Mouse (Mus musculus): ENCODE measurements around the gene Cacnb4. TPM values are rescaled to one million over a fixed set of nuclear protein-coding genes. Genes with fewer than 3 reads are reported as not detected.

Gene Cacnb4
- polyA plus RNA-seq, 1 experiment: 0.06 TPM

- 91% methylated on average over 11 of the region's 11 CpGs for WGBS
- no peaks in the 10 kb centered on the region for H3K36me3 ChIP-seq (ENCODE audit: control insufficient read depth, insufficient read depth, low read length)
- no peak for TF ChIP-seq CTCF (IDR thresholded peaks at IDR 0.05; ENCODE audit: extremely low read depth, insufficient read depth, insufficient read length, insufficient replicate concordance)
- TF ChIP-seq POLR2A (IDR thresholded peaks at IDR 0.05; ENCODE audit: low read depth, low read length): no peak
- no peaks in the 10 kb centered on the region for H3K27me3 ChIP-seq (ENCODE audit: control insufficient read depth, insufficient read depth, low read length)
- H3K27ac ChIP-seq (ENCODE audit: insufficient read depth, low read length): no peak overlapping the region
- H3K4me1 ChIP-seq (ENCODE audit: control insufficient read depth, insufficient read depth, insufficient read length): peaks cover 6% of the 10 kb centered on the region; the same call in 1 of the 2 replicates
- no peak overlapping the region for H3K4me3 ChIP-seq (ENCODE audit: extremely low read depth, insufficient read depth, insufficient read length)
- DNase-seq (ENCODE audit: low read depth in 1 of 2, low spot score in 2 of 2): no peak
Observed at GRCm38 (mm10) chr2:52474570-52474969, 202.1 kb downstream of the Cacnb4 start.

- DNase-seq (ENCODE audit: low read depth in 1 of 2, low spot score in 2 of 2): no peak
- Histone ChIP-seq H3K27ac (ENCODE audit: insufficient read depth, low read length) (no peak overlapping the region), H3K36me3 (ENCODE audit: control insufficient read depth, insufficient read depth, low read length) (no peaks in the 10 kb centered on the region), H3K4me3 (ENCODE audit: extremely low read depth, insufficient read depth, insufficient read length) (no peak overlapping the region), H3K4me1 (ENCODE audit: control insufficient read depth, insufficient read depth, insufficient read length) (peaks cover 5% of the 10 kb centered on the region; the same call in 1 of the 2 replicates), H3K27me3 (ENCODE audit: control insufficient read depth, insufficient read depth, low read length) (no peaks in the 10 kb centered on the region)
- WGBS: 54% methylated on average over 4 of the region's 4 CpGs
- TF ChIP-seq POLR2A (IDR thresholded peaks at IDR 0.05; ENCODE audit: low read depth, low read length) (no peak), CTCF (IDR thresholded peaks at IDR 0.05; ENCODE audit: extremely low read depth, insufficient read depth, insufficient read length, insufficient replicate concordance) (no peak)
Observed at GRCm38 (mm10) chr2:52471545-52472291, 204.9 kb downstream of the Cacnb4 start.

GRCm38 (mm10) chr2:52470044-52470560 is 206.5 kb downstream of the Cacnb4 start:
- WGBS: 90% methylated on average over 4 of the region's 4 CpGs
- Histone ChIP-seq H3K4me3 (ENCODE audit: extremely low read depth, insufficient read depth, insufficient read length) (no peak overlapping the region), H3K36me3 (ENCODE audit: control insufficient read depth, insufficient read depth, low read length) (no peaks in the 10 kb centered on the region), H3K4me1 (ENCODE audit: control insufficient read depth, insufficient read depth, insufficient read length) (no peaks in the 10 kb centered on the region), H3K27ac (ENCODE audit: insufficient read depth, low read length) (no peak overlapping the region), H3K27me3 (ENCODE audit: control insufficient read depth, insufficient read depth, low read length) (no peaks in the 10 kb centered on the region)
- no peak for TF ChIP-seq POLR2A (IDR thresholded peaks at IDR 0.05; ENCODE audit: low read depth, low read length)
- TF ChIP-seq CTCF (IDR thresholded peaks at IDR 0.05; ENCODE audit: extremely low read depth, insufficient read depth, insufficient read length, insufficient replicate concordance): no peak
- DNase-seq (ENCODE audit: low read depth in 1 of 2, low spot score in 2 of 2): no peak

- H3K27me3 ChIP-seq (ENCODE audit: control insufficient read depth, insufficient read depth, low read length): no peaks in the 10 kb centered on the region
- no peak overlapping the region for H3K4me3 ChIP-seq (ENCODE audit: extremely low read depth, insufficient read depth, insufficient read length)
- H3K27ac ChIP-seq (ENCODE audit: insufficient read depth, low read length): no peak overlapping the region
- 82% methylated on average over 6 of the region's 6 CpGs for WGBS
- TF ChIP-seq POLR2A (IDR thresholded peaks at IDR 0.05; ENCODE audit: low read depth, low read length) (no peak), CTCF (IDR thresholded peaks at IDR 0.05; ENCODE audit: extremely low read depth, insufficient read depth, insufficient read length, insufficient replicate concordance) (no peak)
- DNase-seq (ENCODE audit: low read depth in 1 of 2, low spot score in 2 of 2): no peak
- H3K36me3 ChIP-seq (ENCODE audit: control insufficient read depth, insufficient read depth, low read length): no peaks in the 10 kb centered on the region
- H3K4me1 ChIP-seq (ENCODE audit: control insufficient read depth, insufficient read depth, insufficient read length): no peaks in the 10 kb centered on the region
Observed at GRCm38 (mm10) chr2:52467629-52468028, 209.0 kb downstream of the Cacnb4 start.

- H3K4me3 ChIP-seq (ENCODE audit: extremely low read depth, insufficient read depth, insufficient read length): no peak overlapping the region
- WGBS: 94% methylated on average over 12 of the region's 12 CpGs
- no peaks in the 10 kb centered on the region for H3K36me3 ChIP-seq (ENCODE audit: control insufficient read depth, insufficient read depth, low read length)
- H3K4me1 ChIP-seq (ENCODE audit: control insufficient read depth, insufficient read depth, insufficient read length): no peaks in the 10 kb centered on the region
- no peak overlapping the region for H3K27ac ChIP-seq (ENCODE audit: insufficient read depth, low read length)
- no peaks in the 10 kb centered on the region for H3K27me3 ChIP-seq (ENCODE audit: control insufficient read depth, insufficient read depth, low read length)
- no peak for DNase-seq (ENCODE audit: low read depth in 1 of 2, low spot score in 2 of 2)
- no peak for TF ChIP-seq CTCF (IDR thresholded peaks at IDR 0.05; ENCODE audit: extremely low read depth, insufficient read depth, insufficient read length, insufficient replicate concordance)
- no peak for TF ChIP-seq POLR2A (IDR thresholded peaks at IDR 0.05; ENCODE audit: low read depth, low read length)
Observed at GRCm38 (mm10) chr2:52461206-52461967, 215.2 kb downstream of the Cacnb4 start.

GRCm38 (mm10) chr2:52455606-52456479 is 220.8 kb downstream of the Cacnb4 start:
- no peaks in the 10 kb centered on the region for H3K36me3 ChIP-seq (ENCODE audit: control insufficient read depth, insufficient read depth, low read length)
- no peak overlapping the region for H3K4me3 ChIP-seq (ENCODE audit: extremely low read depth, insufficient read depth, insufficient read length)
- no peaks in the 10 kb centered on the region for H3K27me3 ChIP-seq (ENCODE audit: control insufficient read depth, insufficient read depth, low read length)
- no peaks in the 10 kb centered on the region for H3K4me1 ChIP-seq (ENCODE audit: control insufficient read depth, insufficient read depth, insufficient read length)
- no peak for DNase-seq (ENCODE audit: low read depth in 1 of 2, low spot score in 2 of 2)
- 74% methylated on average over 7 of the region's 7 CpGs for WGBS
- H3K27ac ChIP-seq (ENCODE audit: insufficient read depth, low read length): no peak overlapping the region
- TF ChIP-seq POLR2A (IDR thresholded peaks at IDR 0.05; ENCODE audit: low read depth, low read length) (no peak), CTCF (IDR thresholded peaks at IDR 0.05; ENCODE audit: extremely low read depth, insufficient read depth, insufficient read length, insufficient replicate concordance) (no peak)
